Mouse (Mus musculus) urinary bladder, adult 2 months (tissue): ENCODE results near the gene D17H6S53E. TPM values are rescaled to one million over a fixed set of nuclear protein-coding genes. Genes with fewer than 3 reads are reported as not detected.
A peak's percentile ranks its signal among the peaks of the same experiment; 100 is the strongest.

Experiments used
- DNase-seq: peaks from one replicate; pipeline ENCODE4 v3.0.0; 2022; ENCODE audit warnings: low spot score
- polyA plus RNA-seq: library from polyadenylated mRNA; depleted of rRNA; stranded (reverse); fragments of >200 nt; gene quantifications from 2 replicates; pipeline ENCODE4 v1.2.3, GENCODE M21; 2012

D17H6S53E gene
- polyA plus RNA-seq, 1 experiment: 10.2 TPM

DNA sequence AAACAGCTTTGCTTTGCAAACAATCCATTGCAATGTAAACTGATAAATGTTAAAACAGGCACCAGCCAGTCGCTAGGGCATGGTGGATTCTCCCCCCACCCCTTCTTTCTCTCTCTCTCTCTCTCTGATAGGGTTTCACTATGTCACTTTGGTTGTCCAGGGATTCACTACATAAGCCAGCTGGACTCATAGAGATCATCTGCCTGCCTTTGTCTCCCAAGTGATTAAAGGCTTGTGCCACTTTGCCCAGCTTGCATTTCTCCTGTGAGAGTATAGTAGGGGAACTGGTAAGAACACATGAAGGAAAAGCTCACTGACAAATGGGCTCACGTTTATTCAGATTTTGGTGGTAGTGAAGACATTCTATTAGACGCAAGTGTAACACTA, 6.0 kb downstream of the D17H6S53E start:
- no peak for DNase-seq

DNA sequence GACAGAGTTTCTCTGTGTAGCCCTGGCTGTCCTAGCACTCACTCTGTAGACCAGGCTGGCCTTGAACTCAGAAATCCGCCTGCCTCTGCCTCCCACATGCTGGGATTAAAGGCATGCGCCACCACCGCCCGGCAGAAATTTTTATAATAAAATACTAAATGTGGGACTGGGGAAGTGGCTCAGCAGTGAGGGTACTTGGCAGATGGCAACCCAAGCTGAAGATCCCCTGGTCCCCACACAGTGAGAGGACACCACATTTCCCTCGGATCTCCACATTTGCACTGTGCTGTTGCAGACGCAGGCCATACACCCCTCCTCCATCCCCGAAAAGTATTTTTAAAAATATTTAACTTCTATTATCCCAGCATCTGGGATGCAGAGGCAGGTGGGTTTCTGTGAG, 7.3 kb downstream of the D17H6S53E start:
- no peak for DNase-seq

DNA sequence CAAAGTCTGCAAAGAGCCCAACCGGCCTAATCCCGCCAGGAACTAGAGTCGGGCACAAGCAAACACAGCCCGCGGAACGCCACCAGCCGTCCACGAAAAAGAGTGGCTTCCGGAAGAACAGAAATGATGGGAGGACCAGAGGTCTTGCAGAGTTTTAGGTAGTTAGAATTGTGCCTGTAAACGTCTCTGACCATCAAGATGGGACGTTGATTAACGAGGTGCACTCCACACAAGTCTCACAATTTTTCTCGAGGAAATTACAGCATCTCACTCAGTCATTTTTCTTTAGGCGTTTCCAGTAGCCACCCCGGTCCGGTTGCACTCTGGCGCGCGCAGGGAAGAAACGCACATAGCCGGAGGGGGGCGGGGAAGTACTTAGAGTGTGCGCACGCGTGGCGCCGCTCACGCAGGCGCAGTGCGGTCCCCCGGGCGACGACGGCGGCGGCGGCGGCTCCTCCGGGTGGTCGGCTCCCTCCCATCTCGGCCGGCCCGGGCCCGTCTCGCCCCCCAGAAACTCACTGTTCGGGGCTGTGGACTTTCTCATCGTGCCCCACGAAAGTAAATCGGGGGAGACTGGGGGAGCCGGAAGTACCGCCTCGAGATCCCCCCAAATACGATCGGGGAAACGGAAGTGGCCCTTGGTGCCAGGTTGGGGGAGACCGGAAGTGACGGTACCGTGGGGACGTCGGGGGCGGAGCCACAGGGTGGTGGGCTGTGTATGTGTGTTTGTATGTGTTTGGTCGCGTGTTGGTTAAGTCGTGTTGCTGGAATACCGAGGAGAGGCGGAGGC, 8.8 kb downstream of the D17H6S53E start, which contains the start of gene Bag6:
Bag6 (plus strand) TSS at position 378 of the 790 bp plus-strand sequence.
- DNase-seq: peak; percentile 97

DNA sequence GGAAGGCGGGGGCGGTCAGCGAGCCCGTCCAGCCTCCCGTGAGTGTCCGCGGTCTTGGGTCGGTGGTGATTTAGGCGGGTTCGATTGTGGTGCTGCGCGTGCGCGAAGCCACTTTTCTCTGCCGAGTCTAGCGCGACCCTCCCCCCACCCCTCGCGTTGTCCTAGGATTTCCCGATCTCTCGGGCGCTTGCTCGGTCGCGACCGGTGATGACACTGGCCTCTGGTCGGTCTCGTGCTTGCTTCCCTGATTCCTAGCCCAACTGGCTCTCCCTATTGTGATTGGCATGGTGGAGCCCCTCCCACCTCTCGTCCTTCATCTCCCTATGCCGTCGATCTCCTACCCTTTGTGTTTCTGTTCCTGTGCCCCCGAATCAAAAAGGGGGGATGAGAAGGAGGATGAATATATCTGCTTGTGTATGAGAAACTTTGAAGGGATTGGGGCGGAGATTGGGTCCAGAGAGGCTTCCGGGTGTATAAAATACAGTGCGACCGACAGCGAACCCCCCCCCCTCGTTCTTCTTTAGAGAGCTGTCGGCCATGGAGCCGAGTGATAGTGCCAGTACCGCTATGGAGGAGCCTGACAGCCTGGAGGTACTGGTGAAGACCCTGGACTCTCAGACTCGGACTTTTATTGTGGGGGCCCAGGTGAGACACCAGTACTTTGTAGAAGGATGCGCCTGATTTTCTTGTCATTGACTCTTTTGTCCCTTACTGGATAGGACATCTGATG, 9.6 kb downstream of the D17H6S53E start:
- DNase-seq: no peak

DNA sequence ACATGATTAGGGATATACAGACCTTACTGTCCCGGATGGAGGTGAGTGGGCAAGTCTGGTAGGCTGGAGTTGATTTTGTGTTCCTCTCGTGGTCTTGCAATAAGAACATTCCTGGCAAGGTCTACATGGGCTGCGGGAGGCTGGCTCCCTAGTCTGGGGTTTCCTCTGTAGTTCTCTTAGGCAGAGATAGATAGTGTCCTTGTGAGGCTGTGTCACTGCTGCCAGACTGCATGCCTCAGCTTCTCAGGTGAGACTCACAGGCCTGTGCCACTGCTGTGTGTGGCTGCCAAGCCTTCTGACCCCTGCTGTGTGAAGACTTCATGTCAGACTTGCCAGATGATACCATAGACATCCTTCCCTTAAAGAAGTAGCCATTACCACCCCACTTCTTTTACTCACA, 13.1 kb downstream of the D17H6S53E start:
- no peak for DNase-seq

DNA sequence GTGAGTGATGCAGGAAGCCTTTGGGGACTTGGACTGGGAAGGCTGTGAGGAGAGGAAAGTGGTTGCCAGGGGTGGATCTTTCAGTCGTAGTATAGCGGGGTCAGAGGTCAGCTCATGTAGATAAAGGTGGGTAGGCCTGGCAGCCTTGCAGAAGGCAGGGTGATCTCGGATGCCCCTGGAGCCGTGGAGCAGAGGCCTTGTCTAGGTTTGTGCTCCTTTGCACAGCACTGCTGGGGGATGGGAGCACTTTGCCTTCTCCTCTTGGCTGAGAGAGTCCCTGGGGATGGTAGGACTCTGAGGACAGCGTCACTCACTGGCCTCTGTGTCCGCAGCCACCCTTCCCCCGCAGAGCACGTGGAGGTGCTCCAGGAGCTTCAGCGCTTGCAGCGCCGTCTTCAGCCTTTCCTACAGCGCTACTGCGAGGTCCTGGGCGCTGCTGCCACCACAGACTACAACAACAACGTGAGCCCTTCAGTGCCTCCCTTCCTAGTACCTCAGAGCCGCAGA, 14.4 kb downstream of the D17H6S53E start:
- DNase-seq: no peak

DNA sequence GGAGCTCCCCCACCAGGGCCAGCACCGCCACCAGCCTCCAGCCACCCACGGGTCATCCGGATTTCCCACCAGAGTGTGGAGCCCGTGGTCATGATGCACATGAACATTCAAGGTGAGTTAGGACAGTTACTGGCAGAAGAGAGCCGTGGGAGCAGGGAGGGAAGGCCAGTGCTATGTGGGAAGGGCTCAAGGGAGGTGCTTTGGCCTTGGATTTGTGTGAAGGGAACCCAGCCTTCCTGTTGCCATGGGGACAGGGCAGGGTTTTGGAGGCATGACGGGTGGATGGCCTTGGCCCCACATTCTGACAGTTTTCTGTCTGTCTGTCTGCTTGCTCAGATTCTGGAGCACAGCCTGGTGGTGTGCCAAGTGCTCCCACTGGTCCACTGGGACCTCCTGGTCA, 15.8 kb downstream of the D17H6S53E start:
- DNase-seq: no peak

DNA sequence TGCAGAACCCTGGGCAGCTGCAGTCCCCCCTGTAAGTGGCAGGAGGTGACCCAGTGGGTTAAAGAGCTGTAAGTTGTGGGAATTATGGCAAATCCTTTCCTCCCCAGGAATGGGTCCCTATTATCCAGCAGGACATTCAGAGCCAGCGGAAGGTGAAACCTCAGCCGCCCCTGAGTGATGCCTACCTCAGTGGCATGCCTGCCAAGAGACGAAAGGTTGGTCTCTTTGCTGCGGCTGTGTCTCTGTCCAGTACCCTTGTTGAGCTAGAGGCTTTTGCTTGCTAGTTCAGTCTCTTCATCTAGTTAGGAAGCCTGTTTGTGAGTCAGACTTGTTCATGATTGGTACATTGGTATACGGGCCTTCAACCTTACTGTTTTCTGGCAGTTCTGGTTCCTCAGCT, 20.0 kb downstream of the D17H6S53E start:
- no peak for DNase-seq

DNA sequence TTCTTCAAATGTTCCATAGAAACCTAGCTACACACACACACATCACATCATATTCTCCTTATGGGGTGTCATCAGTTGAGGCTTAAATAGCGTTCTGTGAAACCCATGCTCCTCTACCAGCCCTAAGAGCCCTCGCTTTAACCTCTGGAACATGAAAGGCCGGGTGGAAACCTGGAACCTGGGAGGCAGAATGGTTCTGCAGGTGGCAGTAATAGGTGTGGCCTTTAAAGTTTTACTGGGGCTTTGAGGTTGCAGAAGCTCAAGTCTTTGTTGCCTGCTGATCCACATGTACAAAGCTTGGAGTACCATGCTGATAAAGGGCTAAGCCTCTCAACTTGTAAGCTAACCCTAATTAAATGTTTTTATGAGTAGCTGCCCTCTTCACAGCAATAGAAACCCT, 21.2 kb downstream of the D17H6S53E start:
- no peak for DNase-seq

DNA sequence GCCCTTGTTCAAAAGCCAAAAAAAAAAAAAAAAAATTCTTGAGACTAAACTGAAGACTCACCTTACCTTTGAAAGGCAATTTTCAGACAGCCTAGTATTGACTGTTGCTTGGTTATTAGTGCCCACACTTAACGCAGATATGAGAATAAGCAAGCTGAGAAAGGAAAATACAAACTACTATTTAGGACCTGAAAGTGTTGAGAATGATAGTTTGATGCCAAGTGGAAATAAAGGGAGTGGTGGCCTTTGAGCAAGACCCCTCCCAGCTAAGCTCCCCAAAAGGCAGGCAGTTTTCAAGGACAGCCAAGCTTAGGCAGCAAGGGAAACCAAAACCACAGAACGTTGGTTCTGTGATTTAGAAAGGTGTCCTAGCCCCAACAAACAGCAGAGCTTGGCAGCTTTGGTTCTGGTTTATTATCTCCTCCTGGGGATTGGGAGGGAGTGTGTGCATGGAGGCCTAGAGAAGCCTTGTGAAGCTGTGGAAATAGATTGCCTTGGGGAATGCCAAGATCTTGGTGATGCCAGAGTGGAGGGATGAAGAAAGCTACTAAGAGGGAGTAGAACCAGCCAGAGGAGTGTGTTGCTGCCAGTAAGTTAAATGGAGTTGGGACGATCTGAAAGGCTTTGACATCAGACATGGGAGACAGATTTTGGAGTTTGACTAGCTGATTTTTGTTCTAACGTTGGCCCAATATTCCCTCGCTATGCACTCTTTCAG, 21.9 kb downstream of the D17H6S53E start:
- DNase-seq: no peak

DNA sequence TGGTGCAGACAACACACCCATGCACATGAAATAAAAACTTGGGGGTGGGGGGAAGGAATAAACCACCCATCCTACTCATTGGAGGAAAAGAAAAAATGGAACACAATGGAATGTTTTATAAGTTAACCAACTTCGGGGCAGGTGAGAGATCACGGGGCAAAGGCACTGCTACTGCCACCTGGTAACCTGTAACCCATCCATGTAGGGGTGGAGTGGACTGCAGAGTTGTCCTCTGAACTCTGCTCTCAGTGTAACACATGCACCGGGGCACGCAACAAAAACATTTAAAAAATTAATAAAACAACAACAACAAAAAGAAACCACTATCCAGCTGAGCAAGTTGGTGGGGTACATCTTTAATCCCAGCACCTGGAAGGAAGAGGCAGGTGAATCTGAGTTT, 25.9 kb downstream of the D17H6S53E start:
- no peak for DNase-seq

DNA sequence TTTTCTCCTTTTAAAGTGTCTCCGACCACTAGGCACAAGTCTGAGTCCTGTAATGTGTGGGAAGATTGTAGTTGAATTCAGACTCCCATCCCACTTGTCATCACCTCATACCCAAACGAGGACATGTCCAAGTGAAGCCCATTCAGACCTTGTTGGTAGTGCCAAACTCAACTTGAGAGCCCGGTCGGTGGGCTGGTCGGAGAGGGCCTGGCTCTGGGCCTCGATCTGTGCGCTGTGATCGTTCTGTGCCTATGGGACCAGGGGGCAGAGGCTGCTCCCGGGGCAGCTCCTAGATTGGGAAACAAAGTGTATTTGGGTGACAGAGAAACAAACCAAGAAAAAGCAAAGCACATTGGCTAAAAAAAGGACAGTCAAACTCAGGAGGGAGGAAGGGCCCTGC, 26.9 kb downstream of the D17H6S53E start:
- DNase-seq: no peak

DNA sequence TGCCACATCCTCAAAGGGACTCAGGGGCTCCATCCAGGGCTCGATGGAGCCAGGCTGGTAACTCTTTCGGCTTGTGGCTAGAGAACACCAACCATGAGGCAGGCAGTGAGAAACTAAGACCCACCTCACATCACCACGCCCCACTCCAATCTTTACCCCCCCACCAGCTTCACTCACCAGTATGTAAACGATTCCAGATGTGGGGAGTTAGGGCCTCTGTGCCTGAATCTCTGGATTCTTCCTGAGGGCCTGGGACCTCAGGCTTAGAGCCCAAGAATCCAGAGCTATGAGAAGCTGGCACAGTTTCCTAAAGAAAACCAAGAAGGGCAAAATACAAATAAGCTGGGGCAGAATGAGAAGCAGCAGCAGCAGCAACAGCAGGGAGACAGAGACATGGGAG, 27.8 kb downstream of the D17H6S53E start:
- no peak for DNase-seq

DNA sequence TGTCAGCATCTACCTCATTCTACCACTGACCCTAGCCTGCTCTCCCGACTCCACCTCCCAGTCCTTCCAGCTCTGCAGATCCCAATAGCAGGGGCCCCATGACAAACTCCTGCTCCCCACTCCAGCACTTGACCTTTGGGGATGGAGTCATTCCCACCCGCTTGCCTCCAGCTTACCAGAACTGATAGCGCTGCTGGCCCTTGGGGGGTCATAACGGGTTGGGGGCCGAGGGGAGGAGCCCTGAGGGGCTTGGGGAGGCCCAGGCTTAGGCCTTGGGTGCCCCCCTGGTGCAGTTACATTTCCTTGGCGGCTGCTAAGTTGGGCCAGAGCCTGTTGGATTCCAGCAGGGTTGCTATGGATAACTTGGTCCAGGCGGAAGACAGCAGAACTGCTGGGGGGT, 28.4 kb downstream of the D17H6S53E start:
- no peak for DNase-seq

DNA sequence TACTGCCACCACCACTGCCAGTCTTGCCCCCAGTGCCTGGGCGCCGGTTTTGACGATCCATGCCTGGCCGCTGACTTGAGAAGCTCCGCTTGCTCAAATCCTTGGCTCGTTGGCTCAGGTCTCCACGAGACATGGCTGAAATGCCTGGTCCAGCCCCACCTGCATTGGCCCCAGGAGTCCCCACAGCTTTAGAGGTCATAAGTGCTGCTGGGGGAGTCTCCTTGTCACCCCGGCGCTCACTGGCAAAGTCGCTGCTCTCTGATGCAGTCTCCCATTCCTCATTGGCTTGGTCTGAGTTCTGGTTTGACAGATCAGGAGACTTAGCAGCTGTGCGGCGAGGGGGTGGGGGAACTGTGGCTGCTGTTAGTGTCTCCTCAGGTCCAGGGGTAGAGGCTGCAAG, 29.3 kb downstream of the D17H6S53E start:
- no peak for DNase-seq

DNA sequence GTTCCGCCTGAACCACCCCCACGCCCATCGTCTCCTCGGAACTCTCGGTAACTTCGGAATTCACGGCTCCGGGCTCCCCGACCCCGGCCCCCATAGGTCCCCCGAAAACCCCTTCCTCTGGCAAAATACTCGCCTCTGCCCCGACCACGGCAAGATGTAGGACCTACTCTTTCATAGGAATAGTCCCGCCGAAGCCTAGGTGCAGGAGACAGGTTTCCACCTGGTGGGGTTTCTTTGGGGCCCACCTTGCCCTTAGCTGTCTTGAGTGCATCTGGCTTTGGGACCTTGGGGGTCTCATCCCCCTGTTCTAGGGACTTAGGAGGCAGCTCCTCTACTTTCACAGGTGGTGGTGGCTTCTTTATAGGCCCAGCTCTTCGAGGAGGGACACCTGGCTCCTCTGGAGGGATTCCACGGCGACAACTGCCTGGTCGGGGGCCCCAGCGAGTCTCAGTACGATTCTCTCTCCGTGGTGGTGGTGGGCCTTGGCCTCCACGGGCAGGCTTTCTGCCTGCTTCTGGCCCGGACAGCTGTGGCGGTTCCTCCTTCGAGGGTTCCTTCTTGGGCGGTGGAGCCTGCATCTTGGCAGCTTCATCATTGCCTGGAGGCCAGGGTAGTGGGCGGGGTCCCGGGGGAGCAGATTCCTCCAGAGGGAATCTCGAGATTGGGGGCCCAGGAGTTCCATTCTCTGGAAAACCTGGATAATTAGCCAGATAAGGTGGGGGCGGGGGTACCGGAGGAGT, 30.5 kb downstream of the D17H6S53E start:
- no peak for DNase-seq

DNA sequence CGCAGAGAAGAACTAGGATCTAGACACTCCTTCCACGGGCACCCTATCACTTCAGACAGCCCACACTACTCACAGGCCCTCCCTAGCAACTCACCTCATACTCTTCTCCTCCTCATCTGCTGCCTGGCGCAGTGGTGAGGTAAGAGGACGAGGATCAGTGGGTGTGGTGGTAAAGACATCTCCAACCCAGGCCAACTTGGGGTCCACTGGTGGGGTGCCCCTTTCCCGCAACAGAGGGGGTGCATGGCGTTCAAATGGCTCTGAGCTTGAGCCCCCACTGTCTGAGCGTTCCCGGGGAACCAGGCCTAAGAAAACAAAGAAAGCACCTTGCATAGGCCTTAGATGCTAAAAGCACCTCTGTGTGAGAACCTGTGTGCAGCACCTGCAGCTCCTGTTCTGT, 31.1 kb downstream of the D17H6S53E start:
- DNase-seq: no peak

DNA sequence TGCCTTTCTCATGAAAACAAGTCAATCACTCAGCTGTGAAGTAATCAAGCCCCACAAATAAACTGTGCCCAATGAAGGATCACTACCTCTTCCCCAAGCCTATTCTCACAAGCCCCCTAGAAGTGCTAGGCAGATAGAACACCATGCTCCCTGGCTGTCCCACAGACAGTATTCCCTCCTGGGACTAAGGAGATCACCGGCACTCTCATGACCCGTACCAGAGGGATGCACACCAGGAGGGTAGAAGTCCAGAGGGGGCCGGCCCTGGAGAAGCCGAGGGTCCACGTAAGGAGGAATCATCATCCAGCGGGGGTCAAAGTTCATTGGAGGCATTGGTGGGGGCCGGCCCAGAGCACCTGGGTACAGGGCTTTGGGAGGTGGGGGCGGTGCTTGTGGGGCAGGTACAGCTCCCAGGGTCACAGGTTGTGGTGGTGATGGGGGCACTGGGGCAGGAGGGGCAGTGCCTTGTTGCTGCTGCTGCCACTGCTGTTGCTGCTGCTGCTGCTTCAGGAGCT, 31.5 kb downstream of the D17H6S53E start:
- DNase-seq: no peak

DNA sequence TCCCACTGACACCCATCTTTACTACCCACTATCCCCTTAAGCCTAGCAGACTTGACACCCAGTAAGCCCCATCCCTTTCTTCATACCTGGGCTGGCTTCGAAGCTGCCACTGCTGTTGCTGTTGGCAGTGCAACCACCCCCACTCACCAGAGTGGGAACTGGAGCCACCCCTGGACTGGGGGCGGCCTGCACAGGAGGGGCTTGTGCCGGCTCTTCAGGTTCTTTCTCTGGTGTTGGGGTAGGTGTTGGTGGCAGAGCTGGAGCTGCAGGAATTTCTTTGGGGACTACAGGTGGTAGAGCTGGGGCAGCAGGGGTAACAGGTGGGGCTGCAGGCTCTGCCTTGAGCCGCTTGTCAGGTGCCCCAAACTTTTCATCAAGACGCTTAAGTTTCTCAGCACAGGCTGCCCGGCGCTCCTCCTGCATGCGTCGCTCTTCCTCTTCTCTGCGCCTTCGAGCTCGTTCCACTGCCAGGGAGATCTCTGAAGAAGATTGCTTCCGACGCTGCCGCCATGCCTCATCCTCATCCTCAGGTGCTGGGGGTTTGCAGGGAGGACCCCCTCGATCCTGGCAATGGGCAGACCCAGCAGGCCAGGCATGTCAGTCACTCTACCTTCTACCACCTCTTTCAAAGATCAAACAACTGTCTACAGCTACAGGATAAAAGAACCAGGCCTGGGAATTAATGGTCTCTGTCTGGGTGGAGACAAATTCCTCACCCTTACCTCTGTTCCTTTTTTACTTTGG, 32.8 kb downstream of the D17H6S53E start:
- no peak for DNase-seq

DNA sequence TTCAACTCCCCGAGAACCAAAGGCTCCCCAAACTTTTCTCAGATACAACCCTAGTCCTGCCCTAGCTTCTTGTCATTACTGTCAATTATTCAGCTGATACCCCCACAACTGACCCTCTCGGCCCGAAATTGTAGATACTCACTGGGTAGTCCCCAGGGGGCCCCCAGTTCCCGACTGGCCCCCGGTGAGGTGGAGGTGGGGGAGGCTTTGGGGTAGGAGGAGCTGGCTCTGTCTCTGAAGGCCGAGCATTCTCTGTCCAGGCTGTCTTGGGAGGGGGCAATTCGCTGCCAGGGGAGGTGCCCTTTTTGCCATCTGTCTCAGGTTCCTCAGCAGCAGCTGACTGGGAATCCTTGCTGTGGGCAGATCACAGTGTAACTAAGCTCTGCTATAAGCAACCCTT, 33.5 kb downstream of the D17H6S53E start:
- DNase-seq: no peak

DNA sequence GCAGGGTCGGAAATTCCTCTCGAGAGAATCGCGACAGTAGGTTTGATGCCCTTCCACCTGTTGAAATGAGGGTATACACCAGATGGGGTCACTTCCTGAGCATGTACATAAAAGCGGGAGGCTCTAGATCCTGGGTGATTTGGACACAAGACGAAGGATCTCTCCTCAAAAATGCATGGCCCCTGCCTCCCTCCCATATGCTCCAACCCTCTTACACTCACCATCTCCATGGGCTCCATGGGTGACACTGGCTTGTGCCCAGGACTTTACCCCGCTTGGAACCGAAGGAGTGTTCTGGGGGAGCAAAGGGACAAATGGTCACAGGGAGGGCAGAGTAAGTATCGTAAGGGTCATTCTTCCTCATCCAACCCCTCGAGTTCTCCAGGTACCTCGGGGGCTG, 35.2 kb downstream of the D17H6S53E start:
- no peak for DNase-seq
